Mouse (Mus musculus) stomach, embryonic 14.5 days (tissue): Measurements from ENCODE around the gene Zfp560. TPM values are rescaled to one million over a fixed set of nuclear protein-coding genes. Genes with fewer than 3 reads are reported as not detected.
"Not testable (repeated sequence)": the region's sequence is repeated elsewhere in the genome, so short reads cannot be mapped to it uniquely, and the experiment has no call there.

Experiments used
- ATAC-seq: fragments of 200-750 bp; cut with Nextera tagmentation; 2 replicates; pipeline ENCODE4 v1.8.0; 2017; ENCODE audit warnings: low read depth, moderate TSS enrichment; ENCODE audit not compliant: insufficient number of reproducible peaks, insufficient read depth, low FRiP score
- H3K27ac ChIP-seq: fragments of 300-500 bp; sonication (generic); 2 replicates; pipeline ENCODE4 v1.5.1; 2014; ENCODE audit warnings: mild to moderate bottlenecking, low read length, moderate library complexity, mixed read lengths
- H3K27me3 ChIP-seq: fragments of 300-500 bp; sonication (generic); 2 replicates; pipeline ENCODE4 v1.6.1; 2014; ENCODE audit warnings: low read length, control low read depth, mixed read lengths; ENCODE audit not compliant: control insufficient read depth, insufficient read depth
- H3K36me3 ChIP-seq: fragments of 300-500 bp; sonication (generic); 2 replicates; pipeline ENCODE4 v1.6.1; 2014; ENCODE audit warnings: mild to moderate bottlenecking, control low read depth, low read length, moderate library complexity, mixed read lengths; ENCODE audit not compliant: control insufficient read depth, insufficient read depth
- H3K4me1 ChIP-seq: fragments of 300-500 bp; sonication (generic); 2 replicates; pipeline ENCODE4 v1.6.1; 2014; ENCODE audit warnings: low read length, control low read depth, mixed read lengths; ENCODE audit not compliant: control insufficient read depth, insufficient read depth
- H3K4me2 ChIP-seq: fragments of 300-500 bp; sonication (generic); replicated peaks from 2 replicates; pipeline ENCODE4 v1.6.1; 2014; ENCODE audit warnings: low read depth, low read length, control low read depth
- H3K4me3 ChIP-seq: fragments of 300-500 bp; sonication (generic); 2 replicates; pipeline ENCODE4 v1.5.1; 2014; ENCODE audit warnings: low read depth, low read length, control low read depth
- H3K9ac ChIP-seq: fragments of 300-500 bp; sonication (generic); replicated peaks from 2 replicates; pipeline ENCODE4 v1.6.1; 2014; ENCODE audit warnings: low read depth, mild to moderate bottlenecking, control low read depth, low read length, moderate library complexity, mixed read lengths
- H3K9me3 ChIP-seq: fragments of 300-500 bp; sonication (generic); 2 replicates; pipeline ENCODE4 v1.6.1; 2016; ENCODE audit warnings: low read depth, low read length, control low read depth; ENCODE audit not compliant: control insufficient read depth
- WGBS: fragments of 180-500 bp; shearing (Covaris S2); extraction: QIAGEN DNeasy Blood & Tissue Kit; methylation state at CpG from one replicate; pipeline ENCODE4 v1.1.7; 2014; 5-methylcytosine and 5-hydroxymethylcytosine counted together
- polyA plus RNA-seq: library from polyadenylated mRNA; unstranded; fragments of >200 nt; fragmentation: Nextera tagmentation; extraction: Ambion mirVana; gene quantifications from 2 replicates; pipeline ENCODE4 v1.2.1, GENCODE M21; 2014

The Zfp560 gene
- polyA plus RNA-seq, 1 experiment from 2014 or later = 49.0 TPM

DNA sequence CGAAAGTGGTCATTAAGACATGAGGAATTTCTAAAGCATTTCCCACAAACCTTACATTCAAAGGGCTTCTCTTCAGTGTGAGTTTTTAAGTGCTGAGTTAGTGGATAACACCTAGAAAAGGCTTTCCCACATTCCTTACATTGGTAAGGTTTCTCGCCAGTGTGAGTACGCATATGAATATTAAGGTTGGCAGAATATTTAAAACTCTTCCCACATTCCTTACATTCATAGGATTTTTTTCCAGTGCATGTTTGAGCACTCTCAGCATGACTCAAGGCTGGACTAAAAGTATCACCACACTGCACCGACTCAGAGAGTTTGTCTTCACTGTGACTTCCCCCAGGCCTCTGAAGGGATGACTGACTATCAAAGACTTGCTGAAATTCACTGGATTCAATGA lies 36.5 kb downstream of the Zfp560 start:
- no peak overlapping the region for H3K27ac ChIP-seq
- no peaks in the 10 kb centered on the region for H3K9me3 ChIP-seq
- no peak overlapping the region for H3K9ac ChIP-seq
- no peak for ATAC-seq
- WGBS = 91% methylated on average over 4 of the region's 4 CpGs
- no peak overlapping the region for H3K4me3 ChIP-seq
- no peaks in the 10 kb centered on the region for H3K27me3 ChIP-seq
- H3K36me3 ChIP-seq = peaks cover 10% of the 10 kb centered on the region; the same call in 1 of the 2 replicates
- H3K4me2 ChIP-seq = no peak overlapping the region
- H3K4me1 ChIP-seq = no peaks in the 10 kb centered on the region

DNA sequence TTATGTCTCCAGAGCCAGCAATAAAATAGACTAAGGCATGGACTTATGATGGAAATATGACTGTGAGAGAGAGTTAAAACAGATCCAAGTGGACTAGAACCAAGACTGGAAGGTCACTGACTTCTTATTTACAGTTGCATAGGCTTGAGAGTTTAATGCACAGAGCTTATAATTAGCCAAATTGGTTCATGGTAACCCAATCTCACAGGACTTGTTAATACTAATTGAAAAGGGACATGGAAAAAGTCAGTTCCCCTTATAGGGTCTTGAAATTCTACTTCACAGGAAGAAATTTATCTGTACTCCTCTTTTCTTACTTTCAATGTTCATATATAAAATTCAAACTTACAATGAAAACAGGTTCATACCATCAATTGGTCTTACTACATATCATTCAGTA lies 49.0 kb downstream of the Zfp560 start, which contains the start of gene Olfr18:
Gene Olfr18, minus strand, starts transcription at position 101 of the 400 bp plus-strand sequence.
- no peak within 1 kb of the TSS for H3K27ac ChIP-seq
- ATAC-seq = no peak
- no peaks in the 10 kb centered on the region for H3K9me3 ChIP-seq
- H3K27me3 ChIP-seq = no peaks in the 10 kb centered on the region
- H3K4me1 ChIP-seq = no peaks in the 10 kb centered on the region
- no peaks in the 10 kb centered on the region for H3K36me3 ChIP-seq
- no peak within 1 kb of the TSS for H3K4me2 ChIP-seq
- no peak within 1 kb of the TSS for H3K4me3 ChIP-seq
- H3K9ac ChIP-seq = no peak within 1 kb of the TSS

DNA sequence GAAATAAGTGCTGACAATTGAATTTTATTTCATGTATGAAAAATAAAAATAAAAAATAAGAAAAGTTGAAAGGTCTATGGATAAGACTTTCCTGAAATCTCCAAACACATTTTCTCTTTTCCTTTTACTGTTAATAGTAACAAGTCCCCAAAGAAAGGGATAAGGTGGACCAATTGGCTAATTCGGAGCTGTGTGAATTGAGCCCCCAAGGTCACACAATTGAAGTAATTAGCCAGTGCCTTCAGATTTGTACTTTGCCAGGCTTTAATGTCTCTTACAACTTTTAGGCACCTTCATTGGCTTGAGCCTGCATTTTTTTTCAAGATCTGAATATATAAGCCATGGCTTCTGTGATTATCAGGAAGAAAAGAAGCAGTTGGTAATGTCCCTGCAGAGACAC lies 86.7 kb downstream of the Zfp560 start, which contains the start of gene Olfr873:
Gene Olfr873, plus strand, starts transcription at position 301 of the 400 bp plus-strand sequence.
- Histone ChIP-seq H3K36me3 (no peaks in the 10 kb centered on the region), H3K4me1 (no peaks in the 10 kb centered on the region), H3K27ac (no peak within 1 kb of the TSS), H3K9me3 (no peaks in the 10 kb centered on the region), H3K27me3 (no peaks in the 10 kb centered on the region), H3K9ac (no peak within 1 kb of the TSS), H3K4me3 (no peak within 1 kb of the TSS), H3K4me2 (no peak within 1 kb of the TSS)
- no peak for ATAC-seq
- WGBS = 75% methylated on average over 1 of the region's 1 CpGs

DNA sequence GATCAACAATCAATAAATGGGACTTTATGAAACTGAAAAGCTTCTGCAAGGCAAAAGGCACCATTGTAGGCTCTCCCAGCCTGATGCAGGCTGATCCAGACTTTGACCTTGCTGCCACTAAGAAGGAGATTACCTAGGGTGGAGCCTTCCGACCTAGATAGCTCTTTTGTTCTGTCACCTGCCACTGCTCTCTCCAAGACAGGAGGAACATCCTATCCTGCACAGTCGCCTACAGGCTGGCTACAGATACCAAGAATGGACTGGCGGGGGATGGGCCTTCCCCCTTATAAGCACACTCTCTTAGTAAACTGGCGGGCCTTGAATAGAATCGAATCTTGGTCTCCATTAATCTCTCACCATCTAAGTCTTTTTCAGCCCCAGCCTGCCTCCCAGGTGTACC lies 89.4 kb downstream of the Zfp560 start:
- not testable (repeated sequence) for H3K4me3 ChIP-seq, H3K27me3 ChIP-seq, H3K9ac ChIP-seq, H3K9me3 ChIP-seq, H3K4me1 ChIP-seq, H3K36me3 ChIP-seq, H3K27ac ChIP-seq, ATAC-seq, H3K4me2 ChIP-seq
- WGBS = 86% methylated on average over 5 of the region's 5 CpGs

Other genes starting within 250 kb of the Zfp560 start
- gene Olfr870, start 211.1 kb downstream of the Zfp560 start, polyA plus RNA-seq = not detected in 2 replicates
- not detected in 2 replicates for gene Olfr871, start 173.0 kb downstream of the Zfp560 start, polyA plus RNA-seq
- not detected in 2 replicates for gene Olfr872, start 148.1 kb downstream of the Zfp560 start, polyA plus RNA-seq
- gene Olfr39, start 102.8 kb downstream of the Zfp560 start, polyA plus RNA-seq = not detected in 2 replicates
- not detected in 2 replicates for gene Olfr873, start 86.6 kb downstream of the Zfp560 start, polyA plus RNA-seq
- not detected in 2 replicates for gene Olfr18, start 49.1 kb downstream of the Zfp560 start, polyA plus RNA-seq
- 29.9 and 32.7 TPM in 2 replicates for gene Zfp26, start 75.0 kb upstream of the Zfp560 start, polyA plus RNA-seq
- 25.2 and 27.5 TPM in 2 replicates for gene Zfp426, start 107.6 kb upstream of the Zfp560 start, polyA plus RNA-seq
- gene Zfp266, start 136.2 kb upstream of the Zfp560 start, polyA plus RNA-seq = 94.0 and 94.9 TPM in 2 replicates
- 20.9 and 28.6 TPM in 2 replicates for gene Zfp846, start 196.1 kb upstream of the Zfp560 start, polyA plus RNA-seq